26 mouse cellular contexts compared by ENCODE assay signal in genomic region chr11:6123605-6124120, GRCm38 (mm10). TPM values are rescaled to one million over a fixed set of nuclear protein-coding genes. Genes with fewer than 3 reads are reported as not detected.
DNase-seq lines count a peak whose midpoint lies in the region; ATAC-seq and TF ChIP-seq lines count a peak whose summit lies in the region.
"Had no signal": no experiment of that assay in that cellular context is flagged by ENCODE, and none has a peak within 500 bp of the region (broad histone marks: within the 10 kb centered on the region; RNA-seq: fewer than 3 reads in every experiment).

No protein-coding gene starts in this region.

- no peak overlapping the region for H3K27ac ChIP-seq in midbrain, embryonic 11.5 days (ENCODE audit: low read depth, low read length)
- H3K27ac ChIP-seq in midbrain, embryonic 16.5 days (ENCODE audit: low read length), result no peak overlapping the region
- peak overlapping the region; percentile 71; the same call in 1 of the 2 replicates for H3K27ac ChIP-seq in intestine, postnatal 0 days (ENCODE audit: low read depth, low read length)
- H3K27ac ChIP-seq: embryonic facial prominence, embryonic 12.5 days; embryonic facial prominence, embryonic 15.5 days; heart, embryonic 15.5 days; hindbrain, embryonic 10.5 days; hindbrain, embryonic 14.5 days; hindbrain, postnatal 0 days had no signal

- no peak for TF ChIP-seq CTCF in intestine, postnatal 0 days (IDR thresholded peaks at IDR 0.05; ENCODE audit: low read depth)

- H3K4me3 ChIP-seq in midbrain, embryonic 11.5 days (ENCODE audit: low read depth, low read length), result no peak overlapping the region
- H3K4me3 ChIP-seq in midbrain, embryonic 16.5 days (ENCODE audit: low read depth, low read length), result no peak overlapping the region
- no peak overlapping the region for H3K4me3 ChIP-seq in intestine, postnatal 0 days (ENCODE audit: low read depth, low read length)
- H3K4me3 ChIP-seq: embryonic facial prominence, embryonic 12.5 days; embryonic facial prominence, embryonic 15.5 days; heart, embryonic 12.5 days; heart, embryonic 15.5 days; hindbrain, embryonic 10.5 days had no signal

- no peak overlapping the region for H3K4me2 ChIP-seq in midbrain, embryonic 11.5 days
- H3K4me2 ChIP-seq in midbrain, embryonic 16.5 days (ENCODE audit: low read length), result no peak overlapping the region
- no peak overlapping the region for H3K4me2 ChIP-seq in intestine, postnatal 0 days (replicated peaks; ENCODE audit: low read depth)
- H3K4me2 ChIP-seq: embryonic facial prominence, embryonic 12.5 days; embryonic facial prominence, embryonic 15.5 days; heart, embryonic 12.5 days; heart, embryonic 15.5 days; hindbrain, embryonic 14.5 days had no signal

- H3K36me3 ChIP-seq in midbrain, embryonic 11.5 days (ENCODE audit: control insufficient read depth, insufficient read depth, low read length), result no peaks in the 10 kb centered on the region
- no peaks in the 10 kb centered on the region; the same call in 1 of the 2 replicates for H3K36me3 ChIP-seq in midbrain, embryonic 16.5 days (ENCODE audit: control insufficient read depth, insufficient read depth, low read length)
- peaks cover 28% of the 10 kb centered on the region; the same call in 1 of the 2 replicates for H3K36me3 ChIP-seq in intestine, postnatal 0 days (ENCODE audit: control insufficient read depth, insufficient read depth)

- H3K9me3 ChIP-seq in midbrain, embryonic 11.5 days (ENCODE audit: control insufficient read depth, low read length), result no peaks in the 10 kb centered on the region
- no peaks in the 10 kb centered on the region for H3K9me3 ChIP-seq in midbrain, embryonic 16.5 days (replicated peaks; ENCODE audit: control insufficient read depth, low read length, poor library complexity, severe bottlenecking)
- no peaks in the 10 kb centered on the region for H3K9me3 ChIP-seq in intestine, postnatal 0 days (ENCODE audit: control insufficient read depth)
- H3K9me3 ChIP-seq: embryonic facial prominence, embryonic 12.5 days; embryonic facial prominence, embryonic 15.5 days; heart, embryonic 12.5 days; heart, embryonic 15.5 days; hindbrain, embryonic 10.5 days had no signal

- ATAC-seq in midbrain, embryonic 11.5 days (ENCODE audit: low FRiP score), result no peak
- ATAC-seq in midbrain, embryonic 16.5 days, result no peak
- ATAC-seq in intestine, postnatal 0 days, result peak; percentile 86
- ATAC-seq: forebrain, embryonic 14.5 days; forebrain, postnatal 0 days; hindbrain, postnatal 0 days; inflammation-experienced regulatory T-cells, adult 6 months had no signal

- peak; percentile 28 for DNase-seq in midbrain, embryonic 11.5 days (ENCODE audit: low spot score, missing footprints)
- peak; percentile 89 for DNase-seq in ZHBTc4 (ENCODE audit: low read depth, low spot score)
- DNase-seq in embryo, embryonic 10 days (ENCODE audit: low spot score), result no peak
- DNase-seq in adrenal gland, adult 18-20 months (ENCODE audit: low spot score in 2 of 2), result no peak
- no peak for DNase-seq in cerebellum, adult 11 months
- DNase-seq: adrenal gland, adult 8-10 months; adrenal gland, postnatal 25 days; cerebellum, adult 18-20 months; cerebellum, adult 9-10 months; cerebellum, postnatal 14 days; forebrain, postnatal 0 days; gastrocnemius, postnatal 25 days; heart, adult 18-20 months; heart, postnatal 10 days; heart, postnatal 36 days had no signal

- H3K4me1 ChIP-seq in midbrain, embryonic 11.5 days (ENCODE audit: control insufficient read depth, insufficient read depth, low read length), result no peaks in the 10 kb centered on the region
- no peaks in the 10 kb centered on the region for H3K4me1 ChIP-seq in midbrain, embryonic 16.5 days (ENCODE audit: control insufficient read depth, insufficient read depth, low read length)
- H3K4me1 ChIP-seq in intestine, postnatal 0 days (replicated peaks; ENCODE audit: control insufficient read depth, insufficient read depth, low read length), result no peaks in the 10 kb centered on the region; the same call in 1 of the 2 replicates
- H3K4me1 ChIP-seq: embryonic facial prominence, embryonic 12.5 days; embryonic facial prominence, embryonic 15.5 days; heart, embryonic 12.5 days; hindbrain, embryonic 10.5 days had no signal

- no peak overlapping the region for H3K9ac ChIP-seq in midbrain, embryonic 11.5 days (ENCODE audit: low read length)
- no peak overlapping the region for H3K9ac ChIP-seq in midbrain, embryonic 16.5 days (ENCODE audit: low read depth, low read length)
- H3K9ac ChIP-seq in intestine, postnatal 0 days (ENCODE audit: low read depth, low read length), result no peak overlapping the region
- H3K9ac ChIP-seq: embryonic facial prominence, embryonic 12.5 days; embryonic facial prominence, embryonic 15.5 days; forebrain, postnatal 0 days; heart, embryonic 12.5 days; heart, embryonic 15.5 days; hindbrain, embryonic 14.5 days had no signal

- no peaks in the 10 kb centered on the region for H3K27me3 ChIP-seq in midbrain, embryonic 11.5 days (ENCODE audit: control insufficient read depth, insufficient read depth, low read length)
- H3K27me3 ChIP-seq in midbrain, embryonic 16.5 days (ENCODE audit: control insufficient read depth, insufficient read depth, low read depth, low read length), result no peaks in the 10 kb centered on the region
- H3K27me3 ChIP-seq in intestine, postnatal 0 days (replicated peaks; ENCODE audit: control insufficient read depth, insufficient read depth, low read length), result no peaks in the 10 kb centered on the region
- H3K27me3 ChIP-seq: embryonic facial prominence, embryonic 12.5 days; embryonic facial prominence, embryonic 15.5 days; heart, embryonic 12.5 days; heart, embryonic 15.5 days had no signal

- 91% methylated on average over 1 of the region's 1 CpGs for WGBS in midbrain, embryonic 11.5 days
- WGBS in midbrain, embryonic 16.5 days, result 96% methylated on average over 1 of the region's 1 CpGs
- 70% methylated on average over 1 of the region's 1 CpGs for WGBS in intestine, postnatal 0 days

RNA-seq across cellular contexts. Expression of gene Camk2b, which starts 57.5 kb away (rescaled TPM):
- polyA plus RNA-seq in midbrain, embryonic 11.5 days (2014; fragmentation: Nextera tagmentation; extraction: Ambion mirVana), result 2.4 and 2.5 TPM in 2 replicates
- 150 and 163 TPM in 2 replicates for polyA plus RNA-seq in midbrain, embryonic 16.5 days (2015; fragmentation: Nextera tagmentation; extraction: Ambion mirVana)
- 11.9 and 12.1 TPM in 2 replicates for polyA plus RNA-seq in intestine, postnatal 0 days (2015; fragmentation: Nextera tagmentation; extraction: Ambion mirVana)
- total RNA-seq in adrenal gland, adult 18-20 months (2021), result 10 to 100 TPM; 11.5 to 16.9 TPM

Comparison
In these comparisons a context has a peak if more than half of its experiments do, and no peak if none do; other contexts are left out.
1. RNA of gene Camk2b, which starts 57.5 kb away (polyA plus RNA-seq): 150 to 163 TPM in midbrain, embryonic 16.5 days; 11.9 to 12.1 TPM in intestine, postnatal 0 days and 2.4 to 2.5 TPM in midbrain, embryonic 11.5 days; every median in the first group is over 10 times any median in the second.
2. DNase-seq: peak in midbrain, embryonic 11.5 days (single experiment) and ZHBTc4 (single experiment); none in embryo, embryonic 10 days (single experiment), adrenal gland, adult 18-20 months (0 of 2) and cerebellum, adult 11 months (single experiment).